Mouse (Mus musculus) thymus, postnatal 25 days (tissue): Measurements from ENCODE around the gene Acod1.

Source experiments
- DNase-seq: peaks from one replicate; pipeline ENCODE4 v3.0.0; 2022

Gene Acod1

GRCm38 (mm10) chr14:103102731-103103335, 56.1 kb downstream of the Acod1 start:
- no peak for DNase-seq
